8 mouse cellular contexts compared by ENCODE assay signal in the genomic region with DNA sequence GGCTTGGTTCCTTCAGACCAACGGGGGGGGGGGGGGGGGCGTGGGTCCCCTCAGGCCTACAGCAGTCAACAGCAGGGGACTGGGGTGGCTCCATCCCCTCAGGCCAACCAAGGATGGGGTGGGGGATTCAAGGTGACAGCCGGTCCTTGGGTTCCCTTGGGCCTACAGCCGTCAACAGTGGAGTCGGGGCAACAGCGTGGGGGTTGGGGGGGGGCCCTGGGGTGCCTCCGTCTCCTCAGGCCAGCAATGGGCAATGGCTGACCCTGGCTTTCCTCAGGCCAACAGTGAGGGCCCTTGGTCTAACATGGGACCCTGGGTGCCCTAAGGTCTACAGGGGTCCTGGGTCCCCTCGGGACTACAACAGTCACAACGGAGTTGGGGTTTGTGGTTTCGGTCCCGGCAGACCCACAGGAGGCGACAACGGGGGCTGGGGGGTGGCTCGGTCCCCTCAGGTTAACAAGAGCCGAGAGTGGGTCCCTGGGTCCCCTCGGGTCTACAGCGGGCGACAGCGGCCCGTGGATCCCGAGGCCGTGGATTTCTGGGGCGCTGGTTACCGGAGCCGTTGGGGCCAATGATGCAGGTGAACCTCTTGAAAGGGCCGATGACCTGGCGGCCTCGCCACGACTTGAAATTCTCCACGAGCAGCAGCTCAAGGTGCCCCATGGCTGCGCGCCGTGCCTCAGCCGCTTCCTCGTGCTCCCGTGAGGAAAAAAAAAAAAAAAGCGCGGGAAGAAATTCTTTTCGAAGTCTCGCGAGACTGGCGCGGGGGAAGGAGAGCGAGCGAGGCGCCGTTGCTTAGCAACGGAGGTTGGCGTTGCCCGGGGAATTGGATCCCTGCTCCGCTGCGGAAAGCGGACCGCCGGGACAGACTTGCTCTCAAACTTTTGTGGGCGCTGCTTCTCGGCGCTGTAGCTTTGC. TPM values are rescaled to one million over a fixed set of nuclear protein-coding genes. Genes with fewer than 3 reads are reported as not detected.
DNase-seq lines count a peak whose midpoint lies in the region; ATAC-seq and TF ChIP-seq lines count a peak whose summit lies in the region.

Smc1b (minus strand) TSS at position 690 of the 918 bp plus-strand sequence.
Ribc2 (plus strand) TSS at position 804 of the 918 bp plus-strand sequence.

- H3K36me3 ChIP-seq in embryonic facial prominence, embryonic 11.5 days (replicated peaks; ENCODE audit: control insufficient read depth, insufficient read depth, low read depth, low read length) = no peaks in the 10 kb centered on the region
- H3K36me3 ChIP-seq in heart, embryonic 10.5 days = no peaks in the 10 kb centered on the region
- no peaks in the 10 kb centered on the region for H3K36me3 ChIP-seq in limb, embryonic 11.5 days (ENCODE audit: control insufficient read depth, insufficient read depth, low read length)
- no peaks in the 10 kb centered on the region for H3K36me3 ChIP-seq in midbrain, embryonic 15.5 days (replicated peaks)
- H3K36me3 ChIP-seq in stomach, postnatal 0 days (ENCODE audit: control insufficient read depth, insufficient read depth, low read length) = no peaks in the 10 kb centered on the region

- H3K27me3 ChIP-seq in embryonic facial prominence, embryonic 11.5 days (ENCODE audit: control insufficient read depth, insufficient read depth, low read length) = no peaks in the 10 kb centered on the region
- H3K27me3 ChIP-seq in heart, embryonic 10.5 days (ENCODE audit: insufficient read depth, poor library complexity, severe bottlenecking) = peaks cover 35% of the 10 kb centered on the region
- H3K27me3 ChIP-seq in limb, embryonic 11.5 days (ENCODE audit: control insufficient read depth, insufficient read depth, low read length) = no peaks in the 10 kb centered on the region
- H3K27me3 ChIP-seq in midbrain, embryonic 15.5 days (replicated peaks) = no peaks in the 10 kb centered on the region
- no peaks in the 10 kb centered on the region for H3K27me3 ChIP-seq in stomach, postnatal 0 days (ENCODE audit: control insufficient read depth, insufficient read depth, low read length)

- no peak within 1 kb of the TSS for H3K27ac ChIP-seq in embryonic facial prominence, embryonic 11.5 days (replicated peaks; ENCODE audit: low read depth, low read length)
- H3K27ac ChIP-seq in heart, embryonic 10.5 days = peak within 1 kb of the TSS; percentile 59; the same call in 1 of the 2 replicates
- no peak within 1 kb of the TSS for H3K27ac ChIP-seq in limb, embryonic 11.5 days (replicated peaks; ENCODE audit: low read depth, low read length)
- no peak within 1 kb of the TSS for H3K27ac ChIP-seq in midbrain, embryonic 15.5 days
- no peak within 1 kb of the TSS for H3K27ac ChIP-seq in stomach, postnatal 0 days (replicated peaks)

- no peaks in the 10 kb centered on the region for H3K9me3 ChIP-seq in embryonic facial prominence, embryonic 11.5 days (replicated peaks; ENCODE audit: control insufficient read depth, low read length)
- H3K9me3 ChIP-seq in heart, embryonic 10.5 days = peaks cover 5% of the 10 kb centered on the region; the same call in 1 of the 2 replicates
- no peaks in the 10 kb centered on the region for H3K9me3 ChIP-seq in limb, embryonic 11.5 days (ENCODE audit: control insufficient read depth, low read length)
- H3K9me3 ChIP-seq in midbrain, embryonic 15.5 days = no peaks in the 10 kb centered on the region
- no peaks in the 10 kb centered on the region for H3K9me3 ChIP-seq in stomach, postnatal 0 days (ENCODE audit: control insufficient read depth, low read length)

- TF ChIP-seq EP300 in stomach, postnatal 0 days (optimal IDR thresholded peaks at IDR 0.05) = peak; percentile 98

- peak within 1 kb of the TSS; percentile 46 for H3K9ac ChIP-seq in embryonic facial prominence, embryonic 11.5 days (replicated peaks; ENCODE audit: low read length)
- peak within 1 kb of the TSS; percentile 37; the same call in 1 of the 2 replicates for H3K9ac ChIP-seq in limb, embryonic 11.5 days (ENCODE audit: low read length)
- peak within 1 kb of the TSS; percentile 33; the same call in 1 of the 2 replicates for H3K9ac ChIP-seq in midbrain, embryonic 15.5 days
- H3K9ac ChIP-seq in stomach, postnatal 0 days (ENCODE audit: low read length) = no peak within 1 kb of the TSS

- no peaks in the 10 kb centered on the region for H3K4me1 ChIP-seq in embryonic facial prominence, embryonic 11.5 days (ENCODE audit: control insufficient read depth, insufficient read depth, low read length)
- H3K4me1 ChIP-seq in heart, embryonic 10.5 days = peaks cover 10% of the 10 kb centered on the region
- 0 out of 2 replicates have a peak, but pooled peaks cover 7% of the 10 kb centered on the region for H3K4me1 ChIP-seq in limb, embryonic 11.5 days (ENCODE audit: control insufficient read depth, insufficient read depth, low read length)
- peaks cover 11% of the 10 kb centered on the region for H3K4me1 ChIP-seq in midbrain, embryonic 15.5 days
- 0 out of 2 replicates have a peak, but pooled peaks cover 2% of the 10 kb centered on the region for H3K4me1 ChIP-seq in stomach, postnatal 0 days (replicated peaks; ENCODE audit: control insufficient read depth, insufficient read depth)

- DNase-seq in brain, embryonic 14.5 days (ENCODE audit: low read depth) = peak; percentile 93
- peak; percentile 94 for DNase-seq in embryonic facial prominence, embryonic 11.5 days (ENCODE audit: low spot score)
- DNase-seq in heart, embryonic 10.5 days (ENCODE audit: low spot score) = peak; percentile 80
- peak; percentile 54 for DNase-seq in kidney, adult 9 months
- DNase-seq in limb, embryonic 11.5 days (ENCODE audit: low spot score) = peak; percentile 91
- peak; percentile 70 for DNase-seq in stomach, postnatal 0 days (ENCODE audit: low spot score)
- DNase-seq in spleen, adult 12 weeks (ENCODE audit: low spot score) = no peak

- TF ChIP-seq POLR2A in brain, embryonic 14.5 days (IDR thresholded peaks at IDR 0.05; ENCODE audit: borderline replicate concordance, extremely low read depth, insufficient read depth, insufficient read length, poor library complexity, severe bottlenecking) = no peak

- peak within 1 kb of the TSS; percentile 56 for H3K4me2 ChIP-seq in embryonic facial prominence, embryonic 11.5 days (ENCODE audit: low read depth, low read length)
- peak within 1 kb of the TSS; percentile 56 for H3K4me2 ChIP-seq in limb, embryonic 11.5 days (ENCODE audit: low read depth, severe bottlenecking)
- H3K4me2 ChIP-seq in midbrain, embryonic 15.5 days = peak within 1 kb of the TSS; percentile 71
- peak within 1 kb of the TSS; percentile 50 for H3K4me2 ChIP-seq in stomach, postnatal 0 days (replicated peaks; ENCODE audit: low read depth)

- 31% methylated on average over 53 of the region's 58 CpGs for WGBS in embryonic facial prominence, embryonic 11.5 days
- WGBS in heart, embryonic 10.5 days = 30% methylated on average over 58 of the region's 58 CpGs
- WGBS in limb, embryonic 11.5 days = 28% methylated on average over 55 of the region's 58 CpGs
- WGBS in midbrain, embryonic 15.5 days = 33% methylated on average over 56 of the region's 58 CpGs
- WGBS in stomach, postnatal 0 days = 27% methylated on average over 52 of the region's 58 CpGs

- TF ChIP-seq CTCF in brain, embryonic 14.5 days (IDR thresholded peaks at IDR 0.05; ENCODE audit: borderline replicate concordance, extremely low read depth, insufficient read depth, insufficient read length) = no peak
- TF ChIP-seq CTCF in stomach, postnatal 0 days (IDR thresholded peaks at IDR 0.05; ENCODE audit: low read depth) = no peak

- 0 out of 2 replicates have a peak, but pooled peaks have one; percentile 59 for ATAC-seq in embryonic facial prominence, embryonic 11.5 days (replicated peaks; ENCODE audit: insufficient number of reproducible peaks, low FRiP score, low TSS enrichment, low read depth)
- peak; percentile 67 for ATAC-seq in limb, embryonic 11.5 days (ENCODE audit: insufficient number of reproducible peaks, low FRiP score, low TSS enrichment, low read depth)
- peak; percentile 62 for ATAC-seq in midbrain, embryonic 15.5 days (replicated peaks)
- ATAC-seq in stomach, postnatal 0 days (ENCODE audit: low FRiP score, low TSS enrichment) = peak; percentile 38; the same call in 1 of the 2 replicates

- H3K4me3 ChIP-seq in embryonic facial prominence, embryonic 11.5 days (ENCODE audit: low read depth, low read length) = peak within 1 kb of the TSS; percentile 29
- peak within 1 kb of the TSS; percentile 45 for H3K4me3 ChIP-seq in heart, embryonic 10.5 days
- H3K4me3 ChIP-seq in limb, embryonic 11.5 days (ENCODE audit: low read depth, low read length) = peak within 1 kb of the TSS; percentile 28
- H3K4me3 ChIP-seq in midbrain, embryonic 15.5 days = peak within 1 kb of the TSS; percentile 39
- peak within 1 kb of the TSS; percentile 23 for H3K4me3 ChIP-seq in stomach, postnatal 0 days (ENCODE audit: low read depth, low read length)

RNA-seq across cellular contexts. Expression of gene Smc1b, which starts in this region (rescaled TPM):
- 0.04 and 0.14 TPM in 2 replicates for polyA plus RNA-seq in brain, embryonic 14.5 days (2012; rRNA removed)
- 0.11 and 0.18 TPM in 2 replicates for polyA plus RNA-seq in embryonic facial prominence, embryonic 11.5 days (2014; fragmentation: Nextera tagmentation; extraction: Ambion mirVana)
- 0.11 and 0.20 TPM in 2 replicates for polyA plus RNA-seq in heart, embryonic 10.5 days (2016; fragmentation: Nextera tagmentation; extraction: Ambion mirVana)
- 0.04 and 0.06 TPM in 2 replicates for polyA plus RNA-seq in limb, embryonic 11.5 days (2014; fragmentation: Nextera tagmentation; extraction: Ambion mirVana)
- 0.14 TPM in 2 replicates for polyA plus RNA-seq in midbrain, embryonic 15.5 days (2015; fragmentation: Nextera tagmentation; extraction: Ambion mirVana)
- polyA plus RNA-seq in stomach, postnatal 0 days (2015; fragmentation: Nextera tagmentation; extraction: Ambion mirVana) = 0.07 and 0.08 TPM in 2 replicates

RNA-seq across cellular contexts. Expression of gene Ribc2, which starts in this region (rescaled TPM):
- polyA plus RNA-seq in brain, embryonic 14.5 days (2012; rRNA removed) = 0.47 and 0.59 TPM in 2 replicates
- 0.52 and 1.1 TPM in 2 replicates for polyA plus RNA-seq in embryonic facial prominence, embryonic 11.5 days (2014; fragmentation: Nextera tagmentation; extraction: Ambion mirVana)
- 0.15 TPM in 1 of 2 replicates, not detected in the other for polyA plus RNA-seq in heart, embryonic 10.5 days (2016; fragmentation: Nextera tagmentation; extraction: Ambion mirVana)
- 0.95 TPM in 2 replicates for polyA plus RNA-seq in limb, embryonic 11.5 days (2014; fragmentation: Nextera tagmentation; extraction: Ambion mirVana)
- polyA plus RNA-seq in midbrain, embryonic 15.5 days (2015; fragmentation: Nextera tagmentation; extraction: Ambion mirVana) = 1.0 and 1.3 TPM in 2 replicates
- 0.08 TPM in 1 of 2 replicates, not detected in the other for polyA plus RNA-seq in stomach, postnatal 0 days (2015; fragmentation: Nextera tagmentation; extraction: Ambion mirVana)

Comparison
In these comparisons a context has a peak if more than half of its experiments do, and no peak if none do; other contexts are left out.
1. Peak in DNase-seq in brain, embryonic 14.5 days; RNA of the genes that start here not detected or under 1 TPM.
2. Peak in DNase-seq, H3K4me3 ChIP-seq and H3K27ac ChIP-seq in heart, embryonic 10.5 days; RNA of the genes that start here not detected or under 1 TPM.
3. Peak in DNase-seq, ATAC-seq, H3K4me3 ChIP-seq, H3K9ac ChIP-seq and H3K4me2 ChIP-seq in limb, embryonic 11.5 days; RNA of the genes that start here not detected or under 1 TPM.
4. Peak in DNase-seq, ATAC-seq, H3K4me3 ChIP-seq and H3K4me2 ChIP-seq in stomach, postnatal 0 days; RNA of the genes that start here not detected or under 1 TPM.